Mouse (Mus musculus) bone marrow, adult 2 months (tissue): ENCODE results near the gene Oaf.

Source experiments
- CTCF ChIP-seq: fragments of 200-500 bp; IDR thresholded peaks from 2 replicates; pipeline ENCODE4 v1.5.1; 2011; ENCODE audit warnings: low read length, control low read depth; ENCODE audit not compliant: control insufficient read depth, insufficient read depth
- POLR2A ChIP-seq: fragments of 200-500 bp; IDR thresholded peaks from 2 replicates; pipeline ENCODE4 v1.6.1; 2011; ENCODE audit warnings: low read depth, mild to moderate bottlenecking, control low read depth, low read length, borderline replicate concordance; ENCODE audit not compliant: control insufficient read depth

- TF ChIP-seq CTCF (no peak), POLR2A (no peak)
Measured at GRCm38 (mm10) chr9:43225481-43225880, 14.2 kb downstream of the Oaf start.
